Mouse (Mus musculus) kidney, postnatal 14 days (tissue): ENCODE data around the gene Fyb.

Experiments used
- DNase-seq: peaks from one replicate; pipeline ENCODE4 v3.0.0; 2022; ENCODE audit warnings: mixed read lengths

The Fyb gene

DNA sequence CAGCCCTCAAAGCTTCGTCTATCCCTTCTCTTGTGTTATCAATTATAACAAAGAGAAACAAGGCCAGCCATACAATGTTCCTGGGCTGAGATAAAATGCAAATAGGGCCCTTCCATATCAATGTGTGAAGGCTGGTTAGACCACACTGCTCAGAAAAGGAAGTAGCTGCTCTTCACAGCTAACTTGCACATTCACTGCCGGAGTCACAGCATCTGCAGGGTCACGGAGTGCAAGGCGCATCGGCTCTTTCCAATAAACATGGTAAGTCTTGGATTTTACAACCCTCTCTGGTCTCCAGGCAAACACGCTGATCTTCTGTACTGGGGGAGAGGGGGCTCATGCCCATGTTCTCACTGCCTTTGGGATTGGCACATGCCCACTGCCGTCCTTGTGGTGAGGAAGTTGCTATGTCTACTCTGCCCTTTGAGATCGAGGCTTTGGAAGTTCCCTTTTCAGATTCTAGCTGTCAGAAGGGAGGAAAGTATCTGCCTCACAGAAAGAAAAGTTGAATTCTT lies at the start of gene Fyb:
TSS of gene Fyb (plus strand) at position 201 of the 515 bp plus-strand sequence.
- DNase-seq: no peak

DNA sequence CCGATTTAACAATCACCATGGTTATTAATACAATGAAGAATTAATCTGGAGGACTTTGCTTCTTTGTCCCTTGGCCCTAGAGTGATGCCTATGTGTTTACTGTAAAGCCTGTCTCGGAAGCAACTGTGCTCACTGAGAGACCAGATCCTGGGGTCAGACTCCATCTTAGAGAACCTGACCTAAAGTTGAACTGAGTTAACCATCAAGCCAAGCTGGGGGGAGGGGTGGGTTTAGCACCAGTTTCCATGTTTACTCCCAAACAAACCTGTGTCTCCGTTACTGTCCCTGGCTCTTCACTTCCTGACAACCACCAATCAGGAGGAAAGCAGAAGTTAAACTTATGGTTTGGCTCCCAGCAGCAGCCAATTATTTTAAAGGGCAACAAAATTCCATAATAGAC lies 39.1 kb upstream of the Fyb start:
- peak; percentile 11 for DNase-seq

GRCm38 (mm10) chr15:6492386-6492785 lies 30.3 kb upstream of the Fyb start:
- no peak for DNase-seq

DNA sequence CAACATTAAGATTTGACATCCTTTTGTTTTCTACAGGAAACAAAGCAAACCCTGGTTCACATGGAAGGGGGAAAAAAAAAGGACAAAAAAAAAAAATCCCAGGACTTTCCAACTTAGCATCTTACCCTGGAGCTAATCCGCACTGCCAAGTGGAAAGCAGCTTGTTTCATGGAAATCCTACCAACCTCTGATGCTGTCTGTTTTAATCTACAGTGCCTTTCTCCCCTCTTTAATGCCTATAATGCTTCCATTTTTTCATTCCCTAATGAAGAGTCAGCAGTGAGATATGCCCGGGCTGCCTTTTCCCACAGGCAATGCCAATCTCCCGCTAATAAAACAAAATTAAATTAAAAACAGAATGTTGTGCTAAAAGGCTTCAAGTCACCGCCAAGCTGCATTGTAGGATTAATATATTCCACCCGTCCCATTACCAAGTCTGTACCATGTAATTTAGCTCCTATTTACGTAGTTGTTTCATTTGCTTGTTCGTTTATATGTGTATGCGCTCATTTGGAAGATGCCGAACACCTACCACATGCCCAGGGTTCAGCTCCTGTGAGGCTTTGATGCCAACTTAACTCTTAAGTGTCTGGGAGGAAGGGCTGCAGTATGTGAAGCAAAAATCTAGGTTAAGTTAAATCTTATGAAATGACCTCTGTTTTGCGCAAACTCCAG lies 24.1 kb upstream of the Fyb start:
- DNase-seq: no peak

DNA sequence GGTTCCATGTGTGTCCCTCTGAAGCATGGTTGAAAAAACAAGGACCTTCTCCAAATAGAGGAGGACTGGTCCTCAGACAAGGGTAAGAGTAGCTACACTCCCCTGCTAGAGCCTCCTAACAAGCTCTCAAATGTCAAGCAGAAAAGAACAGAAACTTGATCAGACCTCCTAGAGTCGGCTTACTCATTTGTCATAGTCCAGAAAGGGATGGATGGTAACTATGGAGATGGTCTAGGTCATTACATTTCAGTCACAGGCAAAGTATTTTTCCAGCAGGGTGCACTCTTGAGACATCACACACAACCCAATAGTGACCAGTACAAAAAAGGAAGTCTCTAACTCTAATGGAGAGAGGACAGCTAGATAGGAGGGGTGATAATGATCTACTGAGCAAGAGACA lies 21.9 kb upstream of the Fyb start:
- peak; percentile 26 for DNase-seq

DNA sequence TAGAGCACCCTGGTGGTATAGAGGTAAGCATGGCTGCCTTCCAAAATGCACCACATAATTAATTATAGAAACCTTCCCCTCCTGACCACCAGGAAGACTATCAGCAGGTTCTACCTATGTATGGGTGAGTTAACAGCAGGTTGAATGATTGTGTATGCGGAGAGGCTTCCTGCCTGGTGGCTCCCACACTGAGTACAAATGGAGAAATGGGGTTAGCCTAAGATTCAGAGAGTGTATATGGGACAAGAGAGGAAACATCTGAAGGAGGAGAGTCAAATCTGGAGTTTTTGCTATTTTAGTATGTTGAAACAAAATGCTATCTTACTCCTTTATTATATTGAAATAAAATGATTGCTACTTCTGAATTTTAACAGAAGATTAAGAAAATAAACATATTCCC lies 5.1 kb upstream of the Fyb start:
- DNase-seq: no peak

DNA sequence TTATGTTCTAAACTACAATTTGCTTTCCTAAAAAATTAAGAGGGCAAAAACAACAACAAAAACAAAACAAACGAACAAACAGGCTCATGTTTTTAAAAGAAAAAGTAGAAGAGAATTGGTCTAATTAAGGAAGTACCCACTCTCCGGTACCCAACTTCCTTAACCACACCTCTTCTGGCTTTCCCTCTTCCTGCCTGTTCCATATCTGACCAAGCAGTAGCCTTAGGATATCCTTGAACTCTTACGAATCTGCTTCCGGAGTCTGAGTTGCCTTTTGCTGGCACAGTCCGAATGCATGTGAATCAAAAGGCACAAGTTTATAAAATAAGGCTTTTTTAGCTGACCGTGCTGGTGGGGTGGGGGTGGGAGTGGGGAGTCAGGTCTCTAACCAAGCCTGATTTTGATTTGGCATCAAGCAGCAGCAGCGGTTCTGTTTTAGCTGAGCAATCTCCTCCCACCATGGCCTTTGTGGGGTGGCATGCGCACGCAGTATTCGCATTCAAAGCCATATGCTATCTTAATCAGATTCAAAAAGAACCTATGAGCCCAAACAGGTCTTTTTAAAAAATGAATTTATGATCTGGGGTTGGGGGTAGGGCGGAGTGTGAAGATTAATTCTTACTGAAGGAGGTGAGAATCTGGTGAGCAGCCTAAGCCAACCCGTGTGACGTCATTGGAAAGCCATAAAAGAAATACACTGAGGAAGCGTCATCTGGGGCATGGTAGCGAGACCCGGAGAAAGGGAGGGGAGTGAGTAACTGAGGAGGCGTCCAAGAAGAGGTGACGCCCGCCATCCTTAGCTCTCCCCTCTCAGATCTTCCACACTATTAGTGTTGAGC lies 3.0 kb upstream of the Fyb start:
- DNase-seq: no peak

DNA sequence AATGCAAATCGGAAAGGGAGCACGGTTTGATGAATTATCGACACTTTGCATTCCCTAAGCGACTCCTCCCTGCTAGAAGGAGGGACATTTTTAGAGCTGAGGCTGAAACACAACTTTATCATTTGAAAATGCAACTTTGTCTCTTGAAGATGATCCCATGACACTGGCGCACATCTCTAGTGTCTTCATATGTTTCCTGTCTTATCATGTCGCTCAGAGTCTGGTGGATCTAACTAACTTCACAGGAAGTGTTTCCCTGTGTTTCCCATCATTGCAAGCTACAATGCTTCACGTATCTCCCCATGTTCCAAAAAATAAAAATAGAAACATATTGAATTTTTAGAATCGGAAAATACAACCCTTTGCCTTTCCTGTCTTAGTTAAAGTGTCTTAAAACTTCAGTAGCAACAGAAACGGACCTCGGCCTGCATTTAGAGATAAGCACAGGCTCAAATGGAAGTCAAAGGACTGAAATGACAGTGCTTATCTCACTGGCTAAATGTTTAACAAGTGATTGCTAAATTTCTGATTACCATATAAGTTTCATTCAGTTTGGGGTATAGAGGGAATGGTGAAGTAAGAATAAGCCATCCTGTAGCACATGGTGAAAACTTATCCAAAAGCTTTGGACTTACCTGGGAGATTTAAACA lies 2.0 kb upstream of the Fyb start:
- DNase-seq: no peak

DNA sequence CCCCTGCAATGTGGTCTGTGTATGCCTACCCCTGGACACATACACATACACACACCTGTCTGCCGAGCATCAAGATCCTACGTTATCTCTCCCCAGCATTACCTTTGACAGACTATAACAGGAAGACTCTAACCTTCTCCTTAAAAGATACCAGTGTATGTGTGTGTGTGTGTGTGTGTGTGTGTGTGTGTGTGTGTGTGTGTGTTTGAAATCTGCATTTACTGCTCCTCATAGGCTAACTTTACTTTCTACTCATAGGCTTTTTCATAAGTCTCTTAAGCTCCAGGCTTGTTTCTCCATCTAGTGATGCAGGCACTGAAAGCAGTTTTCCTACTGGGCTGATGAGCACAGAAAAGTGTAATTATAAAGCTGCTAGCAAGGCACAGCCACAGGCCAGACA lies 2.1 kb downstream of the Fyb start:
- DNase-seq: no peak

DNA sequence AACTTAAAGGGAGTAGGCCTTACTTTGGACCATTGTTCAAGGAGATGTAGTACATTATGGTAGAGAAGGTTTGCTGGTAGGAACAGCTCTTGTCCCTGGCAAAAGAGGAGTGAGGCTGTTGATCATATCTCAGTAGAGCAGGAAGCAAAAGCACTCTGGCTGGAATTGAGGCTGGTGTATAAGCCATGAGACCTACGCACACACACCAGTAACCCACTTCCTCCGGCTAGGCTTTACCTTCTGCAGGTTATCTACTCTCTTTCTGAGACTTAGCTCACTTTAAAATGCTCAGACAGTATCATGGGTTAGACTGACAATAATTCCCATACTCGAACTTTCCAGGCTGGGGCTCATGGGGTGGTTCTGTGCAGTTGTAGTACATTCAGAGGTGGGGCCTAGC lies 2.7 kb downstream of the Fyb start:
- no peak for DNase-seq

GRCm38 (mm10) chr15:6533858-6534343 lies 11.2 kb downstream of the Fyb start:
- no peak for DNase-seq

DNA sequence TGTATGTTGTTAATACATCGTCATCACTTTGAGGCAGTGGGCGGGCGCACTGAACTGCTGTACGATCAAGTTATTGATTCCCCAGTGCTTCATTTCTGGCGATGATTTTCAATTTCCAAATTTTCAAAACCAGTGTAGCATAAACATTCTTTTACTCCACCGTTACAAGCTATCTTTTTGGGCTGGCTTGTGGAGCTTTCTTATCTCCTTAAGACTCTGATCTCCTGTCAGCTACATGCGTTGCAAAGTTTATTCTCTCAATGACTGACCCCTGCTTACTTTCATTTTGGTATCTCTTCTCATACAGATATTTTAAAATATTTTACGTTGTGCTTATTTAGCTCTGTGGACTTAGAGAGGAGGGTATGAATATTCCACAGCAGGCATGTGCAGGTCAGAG lies 11.9 kb downstream of the Fyb start:
- no peak for DNase-seq

DNA sequence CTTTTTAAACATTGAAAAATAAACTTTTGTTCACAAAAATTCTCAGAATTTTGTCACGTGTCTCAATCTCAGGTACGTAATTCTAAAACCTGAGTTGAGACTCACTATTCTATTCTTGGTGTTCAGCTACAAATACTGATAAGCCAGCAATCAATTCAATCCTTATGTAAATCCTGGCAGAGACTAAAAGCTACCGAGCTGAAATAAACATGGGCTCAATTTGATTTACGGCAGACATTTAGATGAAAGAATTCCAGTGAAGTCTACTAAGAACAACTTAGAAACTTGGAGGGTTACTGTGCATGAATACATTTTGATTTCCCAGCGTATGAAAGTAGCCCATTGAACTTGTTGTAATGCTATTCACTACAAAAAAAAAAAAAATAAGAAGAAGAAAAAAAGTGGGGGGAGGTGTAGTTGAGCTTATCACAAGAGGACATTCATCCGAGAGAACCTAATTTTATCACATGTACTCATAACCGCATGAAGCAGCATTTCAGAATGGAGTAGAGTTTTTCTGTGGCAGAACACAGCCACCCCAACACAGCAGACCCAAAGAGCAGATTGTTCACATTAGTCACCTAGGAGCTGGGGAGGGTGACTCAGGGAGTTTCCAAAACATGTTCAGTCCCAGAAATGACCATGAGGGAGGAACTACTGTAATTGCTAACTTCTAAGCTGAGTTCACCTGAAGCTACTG lies 17.1 kb downstream of the Fyb start:
- no peak for DNase-seq

GRCm38 (mm10) chr15:6548911-6549310 lies 26.3 kb downstream of the Fyb start:
- no peak for DNase-seq

GRCm38 (mm10) chr15:6551875-6552274 lies 29.2 kb downstream of the Fyb start:
- DNase-seq: no peak

DNA sequence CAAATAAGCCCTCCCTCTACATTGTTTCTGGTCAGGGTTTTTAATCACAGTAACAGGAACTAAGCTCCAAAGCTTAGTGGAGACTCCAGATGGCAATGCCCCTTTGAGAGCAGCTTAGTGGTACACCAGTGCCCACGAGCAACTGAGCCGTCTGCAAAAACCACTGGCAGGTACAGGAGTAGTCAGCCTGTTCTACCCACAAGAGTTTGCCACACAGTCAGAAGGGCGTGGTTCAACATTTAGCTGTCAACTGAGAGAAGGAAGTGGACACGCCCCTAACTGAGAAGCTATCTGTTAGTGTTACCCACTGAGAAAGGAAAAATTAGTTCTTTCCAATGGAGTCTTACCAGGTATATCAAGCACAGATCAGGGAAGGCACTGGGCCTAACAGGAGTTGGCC lies 32.1 kb downstream of the Fyb start:
- no peak for DNase-seq

DNA sequence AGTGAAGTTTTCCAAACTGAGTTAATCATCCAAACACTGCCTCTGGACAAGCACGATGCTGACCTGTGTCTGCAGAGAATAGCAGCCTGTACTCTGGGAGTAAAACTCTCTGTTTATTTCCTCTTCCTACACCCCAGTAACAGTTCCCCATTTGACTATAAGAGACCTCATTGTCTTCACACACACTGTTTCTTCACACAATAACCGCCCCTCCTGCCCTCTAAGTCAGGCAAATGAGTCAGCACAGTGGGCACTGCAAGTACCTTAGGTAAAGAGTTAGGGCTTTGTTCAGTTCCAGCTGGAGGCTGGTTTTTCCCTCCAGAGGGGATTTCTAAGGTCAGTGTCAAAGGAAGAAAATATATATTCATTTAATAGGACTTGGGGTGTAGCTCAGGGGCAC lies 32.9 kb downstream of the Fyb start:
- no peak for DNase-seq

- no peak for DNase-seq
Observed at GRCm38 (mm10) chr15:6556272-6556671, 33.6 kb downstream of the Fyb start.

GRCm38 (mm10) chr15:6556911-6557310 lies 34.3 kb downstream of the Fyb start:
- no peak for DNase-seq

GRCm38 (mm10) chr15:6557552-6557951 lies 34.9 kb downstream of the Fyb start:
- DNase-seq: no peak

- no peak for DNase-seq
Observed at GRCm38 (mm10) chr15:6559188-6559587, 36.5 kb downstream of the Fyb start.

GRCm38 (mm10) chr15:6560696-6561095 lies 38.0 kb downstream of the Fyb start:
- DNase-seq: no peak

GRCm38 (mm10) chr15:6562161-6562560 lies 39.5 kb downstream of the Fyb start:
- DNase-seq: no peak
